Mouse (Mus musculus) liver, embryonic 11.5 days (tissue): Measurements from ENCODE around the gene Lig1. TPM values are rescaled to one million over a fixed set of nuclear protein-coding genes. Genes with fewer than 3 reads are reported as not detected.
"Not testable (repeated sequence)": the region's sequence is repeated elsewhere in the genome, so short reads cannot be mapped to it uniquely, and the experiment has no call there.

Experiments used
- ATAC-seq: fragments of 200-750 bp; cut with Nextera tagmentation; replicated peaks from 2 replicates; pipeline ENCODE4 v1.8.0; 2017; ENCODE audit warnings: moderate number of reproducible peaks, mild to moderate bottlenecking, moderate TSS enrichment, moderate library complexity; ENCODE audit not compliant: low FRiP score
- DNase-seq: peaks from one replicate; pipeline ENCODE4 v3.0.0-alpha.2; 2017; ENCODE audit warnings: low spot score
- H3K27ac ChIP-seq: fragments of 300-500 bp; sonication (generic); 2 replicates; pipeline ENCODE4 v1.5.1; 2014; ENCODE audit warnings: mild to moderate bottlenecking, low read depth, low read length, control low read depth
- H3K27me3 ChIP-seq: fragments of 300-500 bp; sonication (generic); replicated peaks from 2 replicates; pipeline ENCODE4 v1.6.1; 2014; ENCODE audit warnings: low read length, mixed read lengths; ENCODE audit not compliant: control insufficient read depth, insufficient read depth
- H3K36me3 ChIP-seq: fragments of 300-500 bp; sonication (generic); 2 replicates; pipeline ENCODE4 v1.6.1; 2014; ENCODE audit warnings: mild to moderate bottlenecking, low read length, moderate library complexity, mixed read lengths; ENCODE audit not compliant: control insufficient read depth, insufficient read depth
- H3K4me1 ChIP-seq: fragments of 300-500 bp; sonication (generic); replicated peaks from 2 replicates; pipeline ENCODE4 v1.6.1; 2014; ENCODE audit warnings: low read length, mixed read lengths; ENCODE audit not compliant: control insufficient read depth, insufficient read depth
- H3K4me2 ChIP-seq: fragments of 300-500 bp; sonication (generic); 2 replicates; pipeline ENCODE4 v1.6.1; 2014; ENCODE audit warnings: mild to moderate bottlenecking, control low read depth, moderate library complexity
- H3K4me3 ChIP-seq: fragments of 300-500 bp; sonication (generic); 2 replicates; pipeline ENCODE4 v1.5.1; 2014; ENCODE audit warnings: low read depth, low read length, control low read depth
- H3K9ac ChIP-seq: fragments of 300-500 bp; sonication (generic); 2 replicates; pipeline ENCODE4 v1.6.1; 2014; ENCODE audit warnings: low read depth, low read length, control low read depth
- H3K9me3 ChIP-seq: fragments of 300-500 bp; sonication (generic); 2 replicates; pipeline ENCODE4 v1.6.1; 2016; ENCODE audit warnings: low read length, inconsistent platforms, mixed read lengths; ENCODE audit not compliant: control insufficient read depth
- WGBS: fragments of 180-500 bp; shearing (Covaris S2); extraction: QIAGEN DNeasy Blood & Tissue Kit; methylation state at CpG from one replicate; pipeline ENCODE4 v1.1.7; 2014; 5-methylcytosine and 5-hydroxymethylcytosine counted together
- polyA plus RNA-seq: library from polyadenylated mRNA; unstranded; fragments of >200 nt; fragmentation: Nextera tagmentation; extraction: Ambion mirVana; gene quantifications from 2 replicates; pipeline ENCODE4 v1.2.1, GENCODE M21; 2014

Gene Lig1
- polyA plus RNA-seq, 1 experiment from 2014 or later, result 177 TPM

GRCm38 (mm10) chr7:13278308-13278891, 1.3 kb downstream of the Lig1 start, which contains the start of gene Zswim9:
Zswim9 (minus strand) TSS chr7:13278721.
- Histone ChIP-seq H3K4me1 (peaks cover 6% of the 10 kb centered on the region; the same call in 1 of the 2 replicates), H3K9me3 (no peaks in the 10 kb centered on the region), H3K4me2 (peak within 1 kb of the TSS; percentile 83), H3K36me3 (peaks cover 31% of the 10 kb centered on the region), H3K27ac (peak within 1 kb of the TSS; percentile 84), H3K4me3 (peak within 1 kb of the TSS; percentile 73), H3K27me3 (no peaks in the 10 kb centered on the region), H3K9ac (peak within 1 kb of the TSS; percentile 86)
- peak; percentile 93 for DNase-seq
- WGBS, result under 1% methylated on average over 39 of the region's 39 CpGs
- peak; percentile 97 for ATAC-seq

- Histone ChIP-seq H3K4me2 (peak overlapping the region; percentile 83; the same call in 1 of the 2 replicates), H3K4me3 (peak overlapping the region; percentile 73), H3K9ac (peak overlapping the region; percentile 86), H3K36me3 (peaks cover 34% of the 10 kb centered on the region)
- H3K9me3 ChIP-seq, H3K27me3 ChIP-seq, H3K4me1 ChIP-seq, DNase-seq, H3K27ac ChIP-seq: not testable (repeated sequence)
- ATAC-seq, result peak; percentile 74
- 0% methylated on average over 12 of the region's 29 CpGs for WGBS
These were observed 1.9 kb downstream of the Lig1 start for GRCm38 (mm10) chr7:13278957-13279356.

- Histone ChIP-seq H3K9me3 (no peaks in the 10 kb centered on the region), H3K27ac (no peak overlapping the region), H3K4me2 (no peak overlapping the region), H3K4me1 (no peaks in the 10 kb centered on the region), H3K27me3 (no peaks in the 10 kb centered on the region), H3K36me3 (peaks cover 55% of the 10 kb centered on the region), H3K4me3 (no peak overlapping the region), H3K9ac (no peak overlapping the region)
- peak; percentile 57 for ATAC-seq
- no peak for DNase-seq
- WGBS, result 61% methylated on average over 5 of the region's 5 CpGs
These were observed 11.5 kb downstream of the Lig1 start for GRCm38 (mm10) chr7:13288621-13289020.

GRCm38 (mm10) chr7:13290041-13290675, 13.1 kb downstream of the Lig1 start:
- Histone ChIP-seq H3K9me3 (no peaks in the 10 kb centered on the region), H3K4me2 (no peak overlapping the region), H3K4me1 (no peaks in the 10 kb centered on the region), H3K9ac (no peak overlapping the region), H3K36me3 (peaks cover 60% of the 10 kb centered on the region), H3K4me3 (no peak overlapping the region), H3K27me3 (no peaks in the 10 kb centered on the region), H3K27ac (no peak overlapping the region)
- WGBS, result 88% methylated on average over 1 of the region's 1 CpGs
- ATAC-seq (no peak), DNase-seq (no peak)

GRCm38 (mm10) chr7:13291370-13291769, 14.3 kb downstream of the Lig1 start:
- peaks cover 65% of the 10 kb centered on the region for H3K36me3 ChIP-seq
- DNase-seq (no peak), ATAC-seq (no peak)
- no peak overlapping the region for H3K4me3 ChIP-seq
- H3K9ac ChIP-seq, result no peak overlapping the region
- WGBS, result 88% methylated on average over 2 of the region's 2 CpGs
- no peaks in the 10 kb centered on the region for H3K27me3 ChIP-seq
- no peak overlapping the region for H3K4me2 ChIP-seq
- no peaks in the 10 kb centered on the region for H3K9me3 ChIP-seq
- H3K4me1 ChIP-seq, result no peaks in the 10 kb centered on the region
- no peak overlapping the region for H3K27ac ChIP-seq

GRCm38 (mm10) chr7:13293878-13294855, 17.1 kb downstream of the Lig1 start:
- ATAC-seq (no peak), DNase-seq (no peak)
- H3K36me3 ChIP-seq, result peaks cover 71% of the 10 kb centered on the region
- WGBS, result 84% methylated on average over 11 of the region's 11 CpGs
- no peaks in the 10 kb centered on the region for H3K27me3 ChIP-seq
- no peak overlapping the region for H3K4me3 ChIP-seq
- H3K9ac ChIP-seq, result no peak overlapping the region
- no peaks in the 10 kb centered on the region for H3K9me3 ChIP-seq
- H3K4me2 ChIP-seq, result no peak overlapping the region
- H3K4me1 ChIP-seq, result no peaks in the 10 kb centered on the region
- H3K27ac ChIP-seq, result no peak overlapping the region

- no peaks in the 10 kb centered on the region for H3K9me3 ChIP-seq
- no peaks in the 10 kb centered on the region for H3K27me3 ChIP-seq
- DNase-seq (no peak), ATAC-seq (no peak)
- H3K27ac ChIP-seq, result no peak overlapping the region
- peaks cover 78% of the 10 kb centered on the region for H3K36me3 ChIP-seq
- H3K9ac ChIP-seq, result no peak overlapping the region
- no peak overlapping the region for H3K4me2 ChIP-seq
- no peaks in the 10 kb centered on the region for H3K4me1 ChIP-seq
- 88% methylated on average over 7 of the region's 7 CpGs for WGBS
- H3K4me3 ChIP-seq, result no peak overlapping the region
These were observed 18.2 kb downstream of the Lig1 start for GRCm38 (mm10) chr7:13295256-13295655.

- no peaks in the 10 kb centered on the region for H3K27me3 ChIP-seq
- no peak overlapping the region for H3K27ac ChIP-seq
- no peaks in the 10 kb centered on the region for H3K9me3 ChIP-seq
- ATAC-seq (no peak), DNase-seq (no peak)
- H3K4me3 ChIP-seq, result no peak overlapping the region
- H3K4me1 ChIP-seq, result no peaks in the 10 kb centered on the region
- H3K9ac ChIP-seq, result no peak overlapping the region
- no peak overlapping the region for H3K4me2 ChIP-seq
- WGBS, result 83% methylated on average over 1 of the region's 1 CpGs
- peaks cover 68% of the 10 kb centered on the region for H3K36me3 ChIP-seq
These were observed 20.6 kb downstream of the Lig1 start for GRCm38 (mm10) chr7:13297636-13298035.
